Mouse (Mus musculus) heart, embryonic 13.5 days (tissue): Measurements from ENCODE around the gene Nsun2. TPM values are rescaled to one million over a fixed set of nuclear protein-coding genes. Genes with fewer than 3 reads are reported as not detected.

Experiments
- ATAC-seq: fragments of 200-750 bp; cut with Nextera tagmentation; 2 replicates; pipeline ENCODE4 v1.8.0; 2017; ENCODE audit warnings: moderate TSS enrichment; ENCODE audit not compliant: insufficient number of reproducible peaks, low FRiP score, low TSS enrichment; ENCODE audit errors: extremely low read depth
- H3K27ac ChIP-seq: fragments of 300-500 bp; sonication (generic); replicated peaks from 2 replicates; pipeline ENCODE4 v1.5.1; 2015; ENCODE audit warnings: moderate library complexity, mild to moderate bottlenecking, inconsistent platforms
- H3K27me3 ChIP-seq: fragments of 300-500 bp; sonication (generic); replicated peaks from 2 replicates; pipeline ENCODE4 v1.6.1; 2015; ENCODE audit warnings: mild to moderate bottlenecking, inconsistent platforms
- H3K36me3 ChIP-seq: fragments of 300-500 bp; sonication (generic); 2 replicates; pipeline ENCODE4 v1.6.1; 2015; ENCODE audit warnings: mild to moderate bottlenecking, inconsistent platforms
- H3K4me1 ChIP-seq: fragments of 300-500 bp; sonication (generic); 2 replicates; pipeline ENCODE4 v1.6.1; 2015; ENCODE audit warnings: inconsistent platforms
- H3K4me2 ChIP-seq: fragments of 300-500 bp; sonication (generic); 2 replicates; pipeline ENCODE4 v1.6.1; 2015; ENCODE audit warnings: inconsistent platforms, mild to moderate bottlenecking, moderate library complexity
- H3K4me3 ChIP-seq: fragments of 300-500 bp; sonication (generic); 2 replicates; pipeline ENCODE4 v1.5.1; 2015; ENCODE audit warnings: moderate library complexity, mild to moderate bottlenecking, inconsistent platforms
- H3K9ac ChIP-seq: fragments of 300-500 bp; sonication (generic); 2 replicates; pipeline ENCODE4 v1.6.1; 2015; ENCODE audit warnings: inconsistent platforms, mild to moderate bottlenecking, moderate library complexity
- H3K9me3 ChIP-seq: fragments of 300-500 bp; sonication (generic); 2 replicates; pipeline ENCODE4 v1.6.1; 2016; ENCODE audit warnings: inconsistent platforms
- WGBS: fragments of 180-500 bp; shearing (Covaris S2); methylation state at CpG from one replicate; pipeline ENCODE4 v1.1.7; 2015; ENCODE audit warnings: mixed read lengths; 5-methylcytosine and 5-hydroxymethylcytosine counted together
- polyA plus RNA-seq: library from polyadenylated mRNA; unstranded; fragments of >200 nt; fragmentation: Nextera tagmentation; extraction: Ambion mirVana; gene quantifications from 2 replicates; pipeline ENCODE4 v1.2.1, GENCODE M21; 2015

Nsun2 gene
- polyA plus RNA-seq, 1 experiment from 2014 or later = 65.9 TPM

- Histone ChIP-seq H3K36me3 (no peaks in the 10 kb centered on the region), H3K4me1 (no peaks in the 10 kb centered on the region), H3K9ac (no peak overlapping the region), H3K27ac (no peak overlapping the region), H3K4me2 (no peak overlapping the region), H3K27me3 (no peaks in the 10 kb centered on the region), H3K9me3 (no peaks in the 10 kb centered on the region), H3K4me3 (no peak overlapping the region)
- ATAC-seq = no peak
- 81% methylated on average over 3 of the region's 3 CpGs for WGBS
Measured at GRCm38 (mm10) chr13:69572594-69572993, 39.0 kb downstream of the Nsun2 start.

DNA sequence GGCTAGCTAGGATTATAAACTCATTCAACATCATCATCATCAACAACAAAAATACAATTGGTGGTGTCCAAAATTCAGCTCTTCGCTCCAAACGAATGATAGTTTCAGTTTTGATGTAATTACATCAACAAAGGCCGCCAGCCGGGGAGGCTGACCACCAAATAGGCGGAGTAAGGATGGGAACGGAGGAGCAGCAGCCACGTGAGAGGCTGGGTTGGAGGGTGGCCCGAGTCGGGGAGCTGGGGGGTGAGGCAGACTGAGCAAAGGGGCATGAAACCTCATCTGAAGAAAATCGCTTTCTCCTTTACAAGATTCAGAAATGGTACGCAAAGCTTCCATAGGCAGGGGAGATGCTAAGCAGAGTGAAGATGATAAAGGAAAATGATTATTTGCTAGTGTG lies 43.1 kb downstream of the Nsun2 start:
- no peaks in the 10 kb centered on the region for H3K9me3 ChIP-seq
- H3K4me1 ChIP-seq = no peaks in the 10 kb centered on the region
- 59% methylated on average over 11 of the region's 11 CpGs for WGBS
- no peak overlapping the region for H3K9ac ChIP-seq
- H3K4me3 ChIP-seq = no peak overlapping the region
- no peaks in the 10 kb centered on the region for H3K27me3 ChIP-seq
- ATAC-seq = no peak
- no peak overlapping the region for H3K4me2 ChIP-seq
- no peaks in the 10 kb centered on the region for H3K36me3 ChIP-seq
- H3K27ac ChIP-seq = no peak overlapping the region

DNA sequence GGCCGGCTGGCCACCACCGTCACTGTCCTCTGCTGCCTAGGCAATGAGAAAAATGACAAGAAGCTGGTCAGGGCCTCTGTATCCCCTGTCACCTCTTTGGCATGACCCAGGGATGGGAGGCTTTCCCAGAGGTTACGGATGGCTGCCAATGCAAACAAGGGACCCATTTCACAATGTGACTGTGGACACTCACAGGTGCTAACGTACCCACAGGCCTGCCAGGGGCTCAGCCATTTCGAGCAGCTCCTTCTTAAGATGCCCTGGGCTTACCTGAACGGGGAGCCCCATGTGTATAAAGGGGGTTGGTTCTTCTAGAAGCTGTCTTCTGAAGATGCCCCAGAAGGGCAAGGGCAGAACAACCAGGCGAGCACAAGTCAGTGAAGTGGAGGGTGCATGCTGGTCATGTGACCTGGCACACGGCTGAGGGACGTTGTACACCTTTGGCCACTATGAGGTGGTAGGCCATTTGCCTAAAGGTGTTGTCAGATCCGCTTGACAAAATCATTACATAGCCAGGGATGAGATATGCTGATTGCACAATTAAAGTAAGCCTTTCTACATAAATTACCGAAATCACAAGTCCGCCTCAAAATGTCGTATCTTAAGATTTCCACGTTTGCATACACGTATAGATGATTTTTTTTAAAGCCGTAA lies 43.8 kb downstream of the Nsun2 start:
- Histone ChIP-seq H3K4me3 (no peak overlapping the region), H3K4me2 (no peak overlapping the region), H3K9me3 (no peaks in the 10 kb centered on the region), H3K27me3 (no peaks in the 10 kb centered on the region), H3K9ac (no peak overlapping the region), H3K27ac (no peak overlapping the region), H3K4me1 (no peaks in the 10 kb centered on the region), H3K36me3 (no peaks in the 10 kb centered on the region)
- ATAC-seq = no peak
- 81% methylated on average over 16 of the region's 16 CpGs for WGBS

- Histone ChIP-seq H3K4me2 (no peak overlapping the region), H3K4me3 (no peak overlapping the region), H3K9ac (no peak overlapping the region), H3K27me3 (no peaks in the 10 kb centered on the region), H3K36me3 (no peaks in the 10 kb centered on the region), H3K4me1 (peaks cover 30% of the 10 kb centered on the region), H3K27ac (no peak overlapping the region), H3K9me3 (no peaks in the 10 kb centered on the region)
- 81% methylated on average over 6 of the region's 6 CpGs for WGBS
- ATAC-seq = no peak
Measured at GRCm38 (mm10) chr13:69582411-69582810, 48.9 kb downstream of the Nsun2 start.

DNA sequence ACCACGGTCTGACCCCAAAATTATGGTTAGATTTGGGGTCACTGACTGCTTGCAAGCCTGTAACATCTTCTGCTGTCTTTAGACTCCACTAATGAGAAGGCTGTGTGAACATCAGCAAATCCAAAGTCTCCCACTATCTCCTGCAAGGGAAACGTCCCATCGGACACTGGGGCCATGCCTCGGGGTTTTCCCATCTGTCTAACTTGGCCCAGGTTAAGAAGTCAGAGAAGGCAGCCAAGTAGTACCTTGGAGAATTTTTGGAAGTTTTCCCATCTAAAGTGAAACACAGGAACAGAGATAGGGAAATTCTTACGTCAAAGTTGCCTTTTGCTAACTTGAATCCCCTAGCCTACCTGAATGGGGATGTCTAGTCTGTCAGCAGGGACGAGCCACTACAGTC lies 50.0 kb downstream of the Nsun2 start:
- Histone ChIP-seq H3K27ac (no peak overlapping the region), H3K4me1 (peaks cover 37% of the 10 kb centered on the region), H3K4me2 (no peak overlapping the region), H3K4me3 (no peak overlapping the region), H3K27me3 (no peaks in the 10 kb centered on the region), H3K9me3 (no peaks in the 10 kb centered on the region), H3K36me3 (no peaks in the 10 kb centered on the region), H3K9ac (no peak overlapping the region)
- no peak for ATAC-seq
- 77% methylated on average over 6 of the region's 6 CpGs for WGBS

DNA sequence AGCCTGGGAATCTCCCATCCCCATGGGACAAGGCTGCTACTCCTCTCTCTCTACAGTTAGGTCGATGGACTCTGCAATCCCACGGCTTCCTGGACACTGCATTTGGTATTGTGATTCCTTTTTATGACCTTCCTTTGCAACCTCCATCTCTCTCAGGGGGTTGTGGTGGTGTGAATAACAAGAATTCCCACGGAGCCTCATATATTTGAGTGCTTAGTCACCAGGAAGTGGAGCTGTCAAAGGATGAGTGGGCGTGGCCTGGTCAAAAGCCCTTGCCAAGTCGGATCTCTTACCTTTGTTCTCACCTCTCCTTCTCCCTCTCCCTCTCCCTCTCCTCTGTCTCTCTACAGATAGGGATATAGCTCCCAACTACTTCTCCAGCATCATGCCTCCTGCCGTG lies 52.3 kb downstream of the Nsun2 start:
- Histone ChIP-seq H3K27me3 (no peaks in the 10 kb centered on the region), H3K4me1 (peaks cover 39% of the 10 kb centered on the region), H3K9me3 (no peaks in the 10 kb centered on the region), H3K4me3 (no peak overlapping the region), H3K36me3 (no peaks in the 10 kb centered on the region), H3K9ac (no peak overlapping the region), H3K27ac (no peak overlapping the region), H3K4me2 (no peak overlapping the region)
- 44% methylated on average over 6 of the region's 6 CpGs for WGBS
- ATAC-seq = no peak

DNA sequence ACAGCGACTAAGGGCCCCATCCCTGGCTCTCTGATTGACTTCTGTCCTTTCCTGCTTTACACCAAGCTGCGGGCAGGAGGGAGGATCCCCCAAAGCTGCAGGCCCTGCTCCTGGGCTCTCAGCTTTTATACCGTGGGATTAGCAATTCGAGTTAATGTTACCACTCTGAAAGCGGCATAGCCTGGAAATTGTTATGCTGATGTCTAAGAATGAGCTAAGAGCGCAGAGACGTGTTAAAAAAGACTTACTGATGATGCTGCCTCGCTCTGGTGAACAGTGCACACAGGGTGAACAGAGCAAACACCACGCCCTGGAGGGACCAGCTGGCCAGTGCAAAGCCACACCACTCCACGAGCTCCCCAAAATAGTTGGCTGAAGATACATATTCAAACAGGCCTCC lies 52.8 kb downstream of the Nsun2 start:
- no peaks in the 10 kb centered on the region for H3K9me3 ChIP-seq
- H3K4me2 ChIP-seq = no peak overlapping the region
- H3K36me3 ChIP-seq = no peaks in the 10 kb centered on the region
- H3K27ac ChIP-seq = no peak overlapping the region
- H3K4me1 ChIP-seq = peaks cover 39% of the 10 kb centered on the region
- WGBS = 64% methylated on average over 10 of the region's 10 CpGs
- ATAC-seq = no peak
- no peak overlapping the region for H3K9ac ChIP-seq
- H3K4me3 ChIP-seq = no peak overlapping the region
- H3K27me3 ChIP-seq = no peaks in the 10 kb centered on the region

DNA sequence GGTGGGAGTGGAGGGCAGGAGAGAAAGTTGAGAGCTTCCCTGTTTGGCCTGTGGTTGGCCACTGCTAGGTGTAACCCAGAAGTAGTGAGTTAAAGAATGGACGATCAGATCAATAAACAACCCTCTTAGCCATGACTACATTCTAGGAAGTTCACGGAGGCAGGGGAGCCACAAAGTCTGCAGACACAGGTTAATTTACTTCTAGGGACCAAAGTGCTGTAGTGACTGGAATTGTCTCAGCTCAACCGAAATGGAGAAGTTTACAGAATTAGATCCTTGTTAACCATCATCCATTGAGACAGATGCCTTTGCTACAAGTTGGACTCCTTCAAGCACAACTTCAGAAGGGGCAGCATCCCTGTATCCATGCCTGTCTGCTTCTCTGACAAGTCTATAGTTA lies 54.3 kb downstream of the Nsun2 start:
- WGBS = 43% methylated on average over 3 of the region's 3 CpGs
- peaks cover 39% of the 10 kb centered on the region for H3K4me1 ChIP-seq
- no peak for ATAC-seq
- no peaks in the 10 kb centered on the region for H3K27me3 ChIP-seq
- H3K27ac ChIP-seq = no peak overlapping the region
- H3K4me2 ChIP-seq = no peak overlapping the region
- H3K4me3 ChIP-seq = no peak overlapping the region
- no peaks in the 10 kb centered on the region for H3K36me3 ChIP-seq
- no peak overlapping the region for H3K9ac ChIP-seq
- H3K9me3 ChIP-seq = no peaks in the 10 kb centered on the region

GRCm38 (mm10) chr13:69588263-69588662 lies 54.7 kb downstream of the Nsun2 start:
- Histone ChIP-seq H3K27ac (no peak overlapping the region), H3K9ac (no peak overlapping the region), H3K36me3 (no peaks in the 10 kb centered on the region), H3K9me3 (no peaks in the 10 kb centered on the region), H3K4me3 (no peak overlapping the region), H3K4me2 (no peak overlapping the region), H3K27me3 (no peaks in the 10 kb centered on the region), H3K4me1 (peaks cover 39% of the 10 kb centered on the region)
- WGBS = 32% methylated on average over 6 of the region's 6 CpGs
- ATAC-seq = no peak

DNA sequence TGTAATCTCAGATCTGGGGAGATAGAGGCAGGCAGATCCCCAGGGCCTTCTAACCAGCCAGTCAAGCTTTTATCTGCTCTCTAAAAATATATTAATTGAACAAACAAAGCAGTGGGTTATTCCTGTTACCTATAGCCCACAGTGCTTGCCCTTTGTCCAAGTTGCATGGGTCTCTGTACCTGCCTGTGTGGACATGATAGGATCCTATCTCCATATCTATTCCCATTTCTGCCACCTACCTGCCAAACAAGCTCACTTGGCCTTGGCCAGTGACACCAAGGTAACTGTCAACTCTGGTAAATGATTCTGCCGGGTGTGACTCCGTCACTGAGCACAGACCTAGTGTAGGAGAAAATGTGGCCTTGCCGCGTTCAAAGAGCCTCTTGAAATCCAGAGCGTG lies 57.8 kb downstream of the Nsun2 start:
- no peak overlapping the region for H3K4me2 ChIP-seq
- H3K4me3 ChIP-seq = no peak overlapping the region
- ATAC-seq = no peak
- no peak overlapping the region for H3K9ac ChIP-seq
- peaks cover 14% of the 10 kb centered on the region for H3K4me1 ChIP-seq
- no peak overlapping the region for H3K27ac ChIP-seq
- no peaks in the 10 kb centered on the region for H3K9me3 ChIP-seq
- no peaks in the 10 kb centered on the region for H3K36me3 ChIP-seq
- H3K27me3 ChIP-seq = no peaks in the 10 kb centered on the region
- WGBS = 81% methylated on average over 5 of the region's 5 CpGs

DNA sequence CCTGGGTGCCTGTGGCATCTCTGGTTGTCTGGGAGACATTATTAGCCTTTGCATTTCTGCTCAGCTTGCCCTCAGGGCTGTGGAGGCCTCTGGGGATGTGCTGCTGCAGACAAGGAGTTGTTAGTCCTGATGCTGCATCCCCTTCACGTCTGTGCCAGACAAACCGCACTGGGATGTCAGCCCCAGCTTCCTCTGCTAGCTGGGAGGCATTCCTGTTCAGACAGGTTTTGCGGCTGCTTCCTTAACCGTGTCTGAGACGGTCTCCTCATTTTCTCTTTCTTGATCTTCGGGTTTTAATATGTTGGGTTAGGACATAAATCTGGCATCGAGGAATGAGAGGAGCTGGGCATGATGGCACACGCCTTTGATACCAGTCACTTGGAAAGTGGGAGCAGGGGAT lies 58.7 kb downstream of the Nsun2 start:
- H3K27ac ChIP-seq = no peak overlapping the region
- H3K4me2 ChIP-seq = no peak overlapping the region
- no peak overlapping the region for H3K9ac ChIP-seq
- peaks cover 9% of the 10 kb centered on the region for H3K4me1 ChIP-seq
- 70% methylated on average over 8 of the region's 8 CpGs for WGBS
- no peak for ATAC-seq
- H3K4me3 ChIP-seq = no peak overlapping the region
- no peaks in the 10 kb centered on the region for H3K9me3 ChIP-seq
- H3K36me3 ChIP-seq = no peaks in the 10 kb centered on the region
- H3K27me3 ChIP-seq = no peaks in the 10 kb centered on the region

GRCm38 (mm10) chr13:69593453-69593852 lies 59.9 kb downstream of the Nsun2 start:
- Histone ChIP-seq H3K9ac (no peak overlapping the region), H3K36me3 (no peaks in the 10 kb centered on the region), H3K27me3 (no peaks in the 10 kb centered on the region), H3K4me1 (peaks cover 3% of the 10 kb centered on the region), H3K4me2 (no peak overlapping the region), H3K9me3 (no peaks in the 10 kb centered on the region), H3K27ac (no peak overlapping the region), H3K4me3 (no peak overlapping the region)
- 52% methylated on average over 8 of the region's 8 CpGs for WGBS
- ATAC-seq = no peak
